Mouse (Mus musculus) lung, embryonic 14.5 days (tissue): Measurements from ENCODE around the gene Zdhhc20. TPM values are rescaled to one million over a fixed set of nuclear protein-coding genes. Genes with fewer than 3 reads are reported as not detected.

Source experiments
- ATAC-seq: fragments of 200-750 bp; cut with Nextera tagmentation; 2 replicates; pipeline ENCODE4 v1.8.0; 2017; ENCODE audit warnings: mild to moderate bottlenecking, moderate TSS enrichment, moderate library complexity; ENCODE audit not compliant: insufficient read depth
- DNase-seq: peaks from one replicate; pipeline ENCODE4 v3.0.0-alpha.2; 2015
- H3K27ac ChIP-seq: fragments of 300-500 bp; sonication (generic); 2 replicates; pipeline ENCODE4 v1.5.1; 2014; ENCODE audit warnings: low read depth, mild to moderate bottlenecking, moderate library complexity
- H3K27me3 ChIP-seq: fragments of 300-500 bp; sonication (generic); 2 replicates; pipeline ENCODE4 v1.6.1; 2014; ENCODE audit warnings: low read length, control low read depth; ENCODE audit not compliant: insufficient read depth
- H3K36me3 ChIP-seq: fragments of 300-500 bp; sonication (generic); 2 replicates; pipeline ENCODE4 v1.6.1; 2014; ENCODE audit warnings: control low read depth; ENCODE audit not compliant: insufficient read depth
- H3K4me1 ChIP-seq: fragments of 300-500 bp; sonication (generic); 2 replicates; pipeline ENCODE4 v1.6.1; 2014; ENCODE audit warnings: antibody characterized with exemption, control low read depth; ENCODE audit not compliant: insufficient read depth
- H3K4me2 ChIP-seq: fragments of 300-500 bp; sonication (generic); 2 replicates; pipeline ENCODE4 v1.6.1; 2014; ENCODE audit warnings: mild to moderate bottlenecking
- H3K4me3 ChIP-seq: fragments of 300-500 bp; sonication (generic); 2 replicates; pipeline ENCODE4 v1.5.1; 2014; ENCODE audit warnings: low read depth, low read length
- H3K9ac ChIP-seq: fragments of 300-500 bp; sonication (generic); 2 replicates; pipeline ENCODE4 v1.6.1; 2014
- H3K9me3 ChIP-seq: fragments of 300-500 bp; sonication (generic); 2 replicates; pipeline ENCODE4 v1.6.1; 2016; ENCODE audit warnings: low read depth, low read length, control low read depth
- CTCF ChIP-seq: IDR thresholded peaks from 2 replicates; pipeline ENCODE4 v1.5.1; 2016; ENCODE audit warnings: antibody characterized with exemption, low read depth
- WGBS: fragments of 180-500 bp; shearing (Covaris S2); extraction: QIAGEN DNeasy Blood & Tissue Kit; methylation state at CpG from one replicate; pipeline ENCODE4 v1.1.7; 2014; 5-methylcytosine and 5-hydroxymethylcytosine counted together
- polyA plus RNA-seq: library from polyadenylated mRNA; unstranded; fragments of >200 nt; fragmentation: Nextera tagmentation; extraction: Ambion mirVana; gene quantifications from 2 replicates; pipeline ENCODE4 v1.2.1, GENCODE M21; 2014

The Zdhhc20 gene
- polyA plus RNA-seq, 1 experiment from 2014 or later: 62.8 TPM

- peaks cover 37% of the 10 kb centered on the region for H3K36me3 ChIP-seq
- ATAC-seq: no peak
- H3K27ac ChIP-seq: no peak overlapping the region
- WGBS: 81% methylated on average over 2 of the region's 2 CpGs
- no peak overlapping the region for H3K4me2 ChIP-seq
- no peaks in the 10 kb centered on the region for H3K27me3 ChIP-seq
- H3K9me3 ChIP-seq: no peaks in the 10 kb centered on the region
- H3K9ac ChIP-seq: no peak overlapping the region
- DNase-seq: peak; percentile 25
- H3K4me3 ChIP-seq: no peak overlapping the region
- TF ChIP-seq CTCF: no peak
- H3K4me1 ChIP-seq: no peaks in the 10 kb centered on the region
Observed at GRCm38 (mm10) chr14:57833526-57833925, 56.5 kb downstream of the Zdhhc20 start.

- no peaks in the 10 kb centered on the region for H3K9me3 ChIP-seq
- H3K27me3 ChIP-seq: no peaks in the 10 kb centered on the region
- DNase-seq: no peak
- peaks cover 15% of the 10 kb centered on the region for H3K36me3 ChIP-seq
- peak overlapping the region; percentile 80 for H3K4me3 ChIP-seq
- no peak for ATAC-seq
- H3K4me1 ChIP-seq: peaks cover 6% of the 10 kb centered on the region; the same call in 1 of the 2 replicates
- WGBS: 76% methylated on average over 1 of the region's 1 CpGs
- H3K9ac ChIP-seq: peak overlapping the region; percentile 86
- no peak overlapping the region for H3K27ac ChIP-seq
- peak overlapping the region; percentile 90 for H3K4me2 ChIP-seq
- TF ChIP-seq CTCF: no peak
Observed at GRCm38 (mm10) chr14:57827284-57827683, 62.8 kb downstream of the Zdhhc20 start.

- ATAC-seq (peak; percentile 97), DNase-seq (peak; percentile 99)
- Histone ChIP-seq H3K27me3 (no peaks in the 10 kb centered on the region), H3K27ac (peak within 1 kb of the TSS; percentile 94), H3K36me3 (peaks cover 27% of the 10 kb centered on the region), H3K9me3 (no peaks in the 10 kb centered on the region), H3K4me3 (peak within 1 kb of the TSS; percentile 80), H3K9ac (peak within 1 kb of the TSS; percentile 86), H3K4me1 (peaks cover 6% of the 10 kb centered on the region; the same call in 1 of the 2 replicates), H3K4me2 (peak within 1 kb of the TSS; percentile 90)
- under 1% methylated on average over 96 of the region's 96 CpGs for WGBS
- peak; percentile 23; the same call in 1 of the 2 replicates for TF ChIP-seq CTCF
Observed at GRCm38 (mm10) chr14:57825788-57826751, 64.0 kb downstream of the Zdhhc20 start, which contains the start of the genes Ska3 and Mrpl57. Ska3 (minus strand) TSS chr14:57826185. Mrpl57 (plus strand) TSS chr14:57826234.

- 81% methylated on average over 4 of the region's 4 CpGs for WGBS
- ATAC-seq (no peak), DNase-seq (no peak)
- H3K4me3 ChIP-seq: no peak overlapping the region
- no peaks in the 10 kb centered on the region for H3K9me3 ChIP-seq
- H3K36me3 ChIP-seq: peaks cover 73% of the 10 kb centered on the region
- H3K4me2 ChIP-seq: no peak overlapping the region
- no peaks in the 10 kb centered on the region for H3K4me1 ChIP-seq
- no peak overlapping the region for H3K9ac ChIP-seq
- TF ChIP-seq CTCF: no peak
- H3K27me3 ChIP-seq: no peaks in the 10 kb centered on the region
- H3K27ac ChIP-seq: no peak overlapping the region
Observed at GRCm38 (mm10) chr14:57820839-57821238, 69.2 kb downstream of the Zdhhc20 start.

GRCm38 (mm10) chr14:57811844-57812243 lies 78.2 kb downstream of the Zdhhc20 start:
- DNase-seq: no peak
- H3K4me1 ChIP-seq: no peaks in the 10 kb centered on the region
- no peaks in the 10 kb centered on the region for H3K9me3 ChIP-seq
- peaks cover 87% of the 10 kb centered on the region for H3K36me3 ChIP-seq
- no peak for ATAC-seq
- H3K9ac ChIP-seq: no peak overlapping the region
- H3K4me2 ChIP-seq: no peak overlapping the region
- H3K4me3 ChIP-seq: no peak overlapping the region
- no peak for TF ChIP-seq CTCF
- no peak overlapping the region for H3K27ac ChIP-seq
- no peaks in the 10 kb centered on the region for H3K27me3 ChIP-seq
- 96% methylated on average over 5 of the region's 5 CpGs for whole genome bisulfite sequencing

GRCm38 (mm10) chr14:57810886-57811285 lies 79.2 kb downstream of the Zdhhc20 start:
- Histone ChIP-seq H3K9ac (no peak overlapping the region), H3K27me3 (no peaks in the 10 kb centered on the region), H3K36me3 (peaks cover 88% of the 10 kb centered on the region), H3K4me1 (no peaks in the 10 kb centered on the region), H3K4me3 (no peak overlapping the region), H3K27ac (peak overlapping the region; percentile 30; the same call in 1 of the 2 replicates), H3K9me3 (no peaks in the 10 kb centered on the region), H3K4me2 (no peak overlapping the region)
- no peak for ATAC-seq
- no peak for DNase-seq
- WGBS: 76% methylated on average over 2 of the region's 2 CpGs
- no peak for TF ChIP-seq CTCF

GRCm38 (mm10) chr14:57808558-57808957 lies 81.5 kb downstream of the Zdhhc20 start:
- Histone ChIP-seq H3K27ac (no peak overlapping the region), H3K9me3 (no peaks in the 10 kb centered on the region), H3K4me1 (no peaks in the 10 kb centered on the region), H3K36me3 (peaks cover 94% of the 10 kb centered on the region), H3K4me2 (no peak overlapping the region), H3K9ac (no peak overlapping the region), H3K4me3 (no peak overlapping the region), H3K27me3 (no peaks in the 10 kb centered on the region)
- DNase-seq: peak; percentile 63
- peak; percentile 62 for TF ChIP-seq CTCF
- WGBS: 71% methylated on average over 5 of the region's 5 CpGs
- ATAC-seq: no peak
